Mouse (Mus musculus): Measurements from ENCODE around the gene Cstad.

GRCm38 (mm10) chr2:30587671-30588070, 7.2 kb upstream of the Cstad start:
- no peak for TF ChIP-seq POLR2A (IDR thresholded peaks at IDR 0.05; ENCODE audit: extremely low read depth, insufficient read depth, low read length)
- no peak for TF ChIP-seq CTCF (IDR thresholded peaks at IDR 0.05; ENCODE audit: low read depth, low read length)
